Mouse (Mus musculus) brain, adult 2 months (tissue): ENCODE results near the gene Dip2c.

Experiments
- DNase-seq: peaks from one replicate; pipeline ENCODE4 v3.0.0; 2011; ENCODE audit warnings: low read depth, low spot score

Dip2c gene

GRCm38 (mm10) chr13:9276322-9276855, at the start of gene Dip2c:
TSS of gene Dip2c (plus strand) at chr13:9276528.
- DNase-seq, result peak; percentile 96

DNA sequence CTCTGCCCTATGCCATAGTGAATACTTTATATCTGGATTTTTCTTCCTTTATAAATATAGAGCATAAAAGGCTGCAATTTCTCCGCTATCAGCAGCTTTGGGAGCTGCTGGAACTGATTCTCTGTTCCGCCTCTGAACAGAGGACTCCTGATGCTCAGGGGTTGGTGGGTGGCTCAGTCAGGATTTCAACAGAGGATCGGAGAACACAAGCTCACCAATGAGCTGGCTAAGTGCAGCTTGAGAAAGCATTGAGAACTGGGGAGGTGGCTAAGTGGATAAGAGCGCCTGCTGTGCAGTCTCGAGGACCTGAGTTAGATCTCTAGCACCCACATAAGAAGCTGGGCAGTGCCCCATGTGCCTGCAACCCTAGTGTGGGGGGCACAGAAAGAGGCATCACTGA, 49.2 kb upstream of the Dip2c start:
- peak; percentile 74 for DNase-seq

DNA sequence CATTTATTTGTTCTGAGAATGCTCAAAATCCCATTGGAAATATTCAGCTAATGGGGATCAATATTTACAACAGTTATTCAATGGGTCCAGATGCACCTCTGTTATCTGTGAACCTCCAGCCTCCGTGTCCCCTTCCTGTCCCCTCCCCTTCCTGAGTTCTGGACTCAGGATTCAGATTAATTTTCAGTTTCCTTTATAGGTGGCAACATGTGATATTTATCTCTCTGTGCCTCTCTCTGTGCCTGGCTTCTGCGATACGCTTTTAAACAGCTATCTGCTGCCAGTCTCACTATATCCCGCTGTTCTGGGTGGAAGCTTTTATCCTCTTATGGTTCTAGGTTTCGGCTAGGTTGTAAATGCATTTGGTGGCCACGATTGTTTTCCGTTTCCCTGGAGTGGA, 38.8 kb upstream of the Dip2c start:
- no peak for DNase-seq

DNA sequence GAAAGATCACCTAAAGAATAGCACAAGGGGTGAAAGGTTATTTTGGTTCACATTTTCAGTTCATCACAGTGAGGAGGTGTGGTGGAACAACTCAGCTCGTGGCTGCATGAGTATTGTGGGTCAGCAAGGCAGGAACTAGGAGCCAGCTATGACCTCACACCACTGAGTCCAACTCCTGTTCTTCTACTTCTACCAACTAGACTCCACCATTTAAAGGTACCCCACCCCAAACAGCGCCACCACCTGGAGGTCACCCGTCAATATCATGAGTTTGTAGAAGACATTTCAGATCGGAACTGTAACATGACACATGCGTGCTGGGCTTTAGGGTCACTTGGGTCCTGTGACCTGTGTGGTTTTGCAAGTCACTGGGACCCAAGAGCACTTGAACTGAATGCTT, 37.2 kb upstream of the Dip2c start:
- no peak for DNase-seq

GRCm38 (mm10) chr13:9239631-9240236, 36.6 kb upstream of the Dip2c start:
- DNase-seq, result peak; percentile 93

DNA sequence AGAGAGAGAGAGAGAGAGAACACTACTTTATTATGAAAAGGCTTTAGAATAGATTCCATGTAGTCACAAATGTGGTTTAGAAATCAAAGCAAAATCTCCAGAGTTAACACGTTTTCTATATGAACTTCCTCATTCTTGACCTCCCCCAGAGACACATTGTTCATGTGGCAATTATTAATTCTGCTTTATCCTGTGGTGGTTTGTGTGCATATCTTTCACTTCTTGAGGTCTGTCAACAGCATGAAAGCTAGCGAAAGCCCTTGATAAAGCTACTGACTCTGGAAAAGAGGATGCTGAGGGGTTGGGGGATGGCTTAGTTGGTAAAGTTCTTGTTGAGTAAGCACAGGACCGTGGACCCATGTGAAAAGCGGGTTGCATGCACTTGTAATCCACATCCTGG, 14.6 kb upstream of the Dip2c start:
- no peak for DNase-seq

DNA sequence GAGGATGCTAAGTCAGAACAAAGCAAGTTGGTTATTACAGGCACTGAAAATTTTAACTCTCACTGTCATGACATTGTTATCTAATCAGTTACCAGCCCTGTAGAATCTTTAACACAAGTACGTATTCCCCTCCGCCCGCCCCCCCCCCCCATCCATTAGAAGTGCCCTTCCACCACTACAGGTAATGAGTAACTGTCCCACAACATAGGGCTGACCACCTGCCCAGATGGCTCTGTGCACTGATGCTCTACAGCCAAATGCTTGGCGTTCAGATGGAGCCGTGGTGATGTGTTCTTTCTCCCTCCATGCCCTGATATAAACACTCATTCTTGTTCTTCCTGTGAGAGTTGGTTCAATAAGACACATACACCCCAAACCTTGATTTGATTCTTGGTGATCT, 10.8 kb upstream of the Dip2c start:
- DNase-seq, result no peak

DNA sequence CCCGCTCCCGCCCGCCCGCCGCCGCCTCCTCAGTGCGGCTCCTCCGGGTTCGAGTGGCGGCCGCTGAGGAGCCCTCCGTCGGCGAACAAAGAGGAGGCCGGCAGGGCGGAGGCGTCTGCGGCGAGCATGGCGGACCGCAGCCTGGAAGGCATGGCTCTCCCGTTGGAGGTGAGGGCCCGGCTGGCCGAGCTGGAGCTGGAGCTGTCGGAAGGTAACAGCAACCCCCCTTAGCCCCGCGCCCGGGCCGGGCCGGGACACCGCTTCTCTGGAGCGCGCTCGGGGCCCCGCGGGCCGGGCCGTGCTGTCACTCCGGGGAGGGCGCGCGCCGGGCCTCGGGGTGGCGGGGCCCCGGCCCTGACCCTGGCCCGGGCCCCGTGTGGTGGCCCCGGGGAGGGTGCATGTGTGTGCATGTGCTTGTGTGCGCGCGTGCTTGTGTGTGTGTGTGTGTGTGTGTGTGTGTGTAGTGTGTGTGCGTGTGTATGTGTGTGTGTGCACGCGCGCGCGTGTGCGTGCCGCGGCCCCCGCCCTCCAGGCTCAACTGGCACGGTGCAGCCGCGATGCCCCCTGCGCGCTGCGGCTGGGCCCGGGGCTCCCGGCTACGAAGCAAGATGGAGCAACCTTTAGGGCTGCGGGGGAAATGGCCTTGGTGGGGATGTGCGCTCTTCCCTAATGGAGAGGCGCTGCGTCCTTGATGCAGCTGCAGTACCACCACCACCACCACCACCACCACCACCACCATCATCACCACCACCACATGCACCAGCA, 710 bp downstream of the Dip2c start:
- DNase-seq, result peak; percentile 69

DNA sequence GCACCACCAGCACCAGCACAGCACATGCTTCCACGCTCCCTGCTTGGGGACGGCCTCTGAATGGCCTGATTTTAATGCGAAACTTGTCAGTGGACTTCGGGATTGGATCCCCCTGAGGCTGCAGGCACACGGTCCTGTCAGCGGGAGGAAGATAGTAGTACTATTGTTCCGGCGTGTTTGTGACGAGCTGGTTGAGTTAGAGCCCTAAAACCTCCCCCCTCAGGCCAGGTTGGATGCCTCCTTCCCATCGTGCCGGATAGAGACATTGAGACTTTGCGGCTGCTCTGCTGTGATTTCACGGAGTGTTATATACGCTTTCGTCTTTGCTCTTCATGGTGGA, 1.3 kb downstream of the Dip2c start:
- DNase-seq, result peak; percentile 64

DNA sequence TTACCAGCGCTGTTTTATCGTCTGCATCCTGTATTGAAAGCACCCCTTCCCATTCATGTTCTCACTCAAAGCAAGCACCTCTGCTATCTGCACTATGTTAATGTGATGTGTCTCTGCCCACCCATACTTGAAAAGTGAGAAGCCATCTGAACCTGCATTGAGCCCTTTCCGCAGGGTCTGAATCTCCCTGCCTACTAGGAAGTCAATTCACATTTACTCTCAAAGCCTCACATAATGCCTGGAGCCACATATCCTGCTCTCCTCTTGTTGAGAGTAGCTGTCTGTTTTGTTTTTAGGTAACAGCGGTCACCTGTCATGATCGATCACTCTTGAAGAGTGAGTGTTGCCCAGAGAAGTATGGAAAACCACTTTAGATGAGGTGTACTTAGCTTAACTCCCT, 2.3 kb downstream of the Dip2c start:
- no peak for DNase-seq

GRCm38 (mm10) chr13:9283050-9283449, 6.7 kb downstream of the Dip2c start:
- peak; percentile 71 for DNase-seq

DNA sequence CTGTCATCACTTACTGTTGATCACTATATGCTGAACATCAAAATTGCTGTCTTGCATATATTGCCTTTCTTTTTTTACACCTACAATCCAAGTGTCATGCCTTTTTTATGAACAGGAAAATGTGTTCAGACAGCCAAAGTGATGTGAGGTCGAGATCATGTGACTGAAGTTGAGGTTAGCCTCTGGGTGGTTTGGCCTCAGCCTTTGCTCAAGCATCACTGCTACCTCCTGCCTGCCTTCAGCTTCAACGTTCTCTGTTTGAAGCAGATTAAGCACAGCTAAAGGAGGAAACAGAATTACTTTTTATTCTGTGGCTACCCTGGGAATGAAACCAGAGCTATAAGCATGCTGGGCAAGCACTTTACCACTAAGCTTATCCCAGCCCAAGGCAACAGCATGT, 13.6 kb downstream of the Dip2c start:
- no peak for DNase-seq

DNA sequence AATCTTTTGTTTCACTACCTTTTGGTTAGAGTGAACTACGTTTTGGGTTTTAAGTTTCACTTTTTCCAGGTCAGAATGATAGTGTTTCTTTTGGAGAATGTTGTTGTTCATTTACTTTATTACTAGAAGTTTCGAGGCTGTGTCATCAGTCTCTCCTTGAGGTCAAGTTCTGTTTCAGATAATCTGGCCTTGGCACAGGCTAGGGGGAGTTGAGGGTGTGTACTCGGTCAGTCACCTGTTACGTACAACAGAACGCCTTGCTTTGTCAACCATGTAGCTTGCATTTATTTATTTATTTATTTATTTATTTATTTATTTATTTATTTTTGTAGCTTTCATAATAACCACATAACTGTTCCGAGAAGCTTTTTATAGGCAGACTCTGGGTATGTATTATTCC, 20.0 kb downstream of the Dip2c start:
- DNase-seq, result no peak

DNA sequence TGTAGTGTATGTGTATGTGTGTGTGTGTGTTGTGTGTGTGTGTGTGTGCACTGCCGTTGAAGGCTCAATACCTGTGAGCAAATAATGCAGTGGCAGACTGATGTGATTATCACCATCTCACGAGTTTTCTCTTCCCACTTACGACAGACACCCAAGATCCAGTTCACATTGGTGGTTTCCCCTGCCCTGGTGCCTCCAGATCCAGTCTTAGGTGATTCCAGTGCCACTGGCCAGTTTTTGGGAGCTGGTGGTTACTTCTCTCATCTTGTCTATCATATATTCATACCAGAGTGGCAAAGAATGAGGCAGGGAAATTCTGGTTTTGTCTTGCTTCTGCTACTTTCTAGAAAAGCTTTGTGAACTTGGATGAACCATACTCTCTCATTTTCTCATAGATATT, 20.9 kb downstream of the Dip2c start:
- DNase-seq, result no peak

GRCm38 (mm10) chr13:9297689-9298088, 21.4 kb downstream of the Dip2c start:
- peak; percentile 33 for DNase-seq

DNA sequence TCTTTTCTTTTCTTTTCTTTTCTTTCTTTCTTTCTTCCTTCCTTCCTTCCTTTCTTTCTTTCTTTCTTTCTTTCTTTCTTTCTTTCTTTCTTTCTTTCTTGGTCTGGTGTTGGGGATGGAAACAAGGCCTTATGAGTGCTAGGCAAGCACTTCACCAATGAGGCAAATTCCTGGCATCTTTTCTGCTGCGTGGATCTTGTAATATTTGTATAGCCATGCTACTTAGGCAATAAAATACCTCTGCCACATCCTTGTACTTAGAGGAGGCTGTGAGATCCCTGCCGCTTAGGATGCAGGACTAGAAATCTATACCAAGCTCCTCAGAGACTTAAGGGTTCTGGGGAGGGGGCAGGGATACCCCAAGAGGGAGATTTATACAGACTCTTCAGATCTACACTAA, 23.3 kb downstream of the Dip2c start:
- DNase-seq, result no peak

DNA sequence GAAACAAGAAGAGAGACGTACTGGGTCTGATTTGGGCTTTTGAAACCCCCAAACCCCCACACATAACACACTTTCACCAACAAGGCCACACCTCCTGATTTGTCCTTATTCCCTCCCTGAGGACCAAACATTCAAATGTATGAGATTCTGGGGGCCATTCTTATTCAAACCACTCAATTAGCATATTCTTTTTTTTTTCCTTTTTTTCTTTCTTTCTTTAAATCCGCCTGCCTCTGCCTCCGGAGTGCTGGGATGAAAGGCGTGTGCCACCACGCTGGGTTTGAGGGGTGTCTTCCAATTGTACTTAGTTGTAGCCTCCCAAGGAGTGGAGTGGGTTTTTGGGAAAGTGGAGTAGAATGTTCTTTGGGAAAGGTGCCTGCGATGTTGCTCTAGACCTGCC, 32.5 kb downstream of the Dip2c start:
- no peak for DNase-seq

- DNase-seq, result no peak
Measured at GRCm38 (mm10) chr13:9310806-9311205, 34.5 kb downstream of the Dip2c start.

- DNase-seq, result no peak
Measured at GRCm38 (mm10) chr13:9312916-9313315, 36.6 kb downstream of the Dip2c start.

DNA sequence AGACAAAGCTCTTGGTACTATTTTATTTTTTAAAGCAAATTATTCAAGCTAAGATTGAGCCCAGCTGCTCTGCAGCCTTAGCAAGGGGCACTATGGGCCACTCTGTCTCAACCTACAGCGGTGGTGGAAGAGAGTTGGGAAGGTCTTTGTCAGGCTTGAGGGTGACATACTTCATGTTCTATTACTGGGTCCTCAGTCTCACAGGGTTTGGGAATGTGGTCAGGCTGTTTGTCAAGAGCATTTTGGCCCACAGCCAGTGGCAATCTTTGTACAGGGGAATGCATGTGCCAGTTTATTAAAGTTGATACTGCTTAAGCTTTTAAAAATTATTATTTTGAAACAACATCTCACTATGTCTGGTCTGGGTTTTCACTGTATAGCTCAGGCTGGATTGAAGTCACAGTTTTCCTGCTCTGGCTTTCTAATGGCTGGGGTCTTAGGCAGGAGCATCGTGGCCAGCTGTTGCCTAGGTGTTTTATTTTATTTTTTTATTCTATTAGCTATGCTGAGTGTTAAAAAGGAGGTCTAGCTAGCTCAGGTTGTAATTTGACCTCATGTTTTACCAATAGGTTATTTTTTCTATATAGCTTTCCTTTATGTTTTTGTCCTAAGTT, 37.9 kb downstream of the Dip2c start:
- no peak for DNase-seq

DNA sequence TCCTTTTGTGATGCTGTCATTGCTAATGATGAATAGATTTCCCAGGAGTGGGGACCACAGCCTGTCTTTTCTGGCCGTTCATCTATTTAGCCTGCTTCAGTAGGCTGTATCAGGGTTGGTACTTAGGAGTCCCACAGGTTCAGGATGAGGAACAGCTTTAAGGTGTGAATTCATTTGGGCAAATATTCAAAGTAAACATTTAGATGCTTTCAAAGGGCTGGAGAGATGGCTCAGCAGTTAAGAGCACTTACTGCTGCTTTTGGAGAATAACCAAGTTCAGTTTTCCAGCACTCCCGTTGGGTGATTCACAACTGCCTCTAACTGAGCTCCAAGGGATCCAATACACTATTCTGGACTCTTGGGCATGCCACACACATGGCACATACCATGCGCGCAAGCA, 38.4 kb downstream of the Dip2c start:
- DNase-seq, result no peak

DNA sequence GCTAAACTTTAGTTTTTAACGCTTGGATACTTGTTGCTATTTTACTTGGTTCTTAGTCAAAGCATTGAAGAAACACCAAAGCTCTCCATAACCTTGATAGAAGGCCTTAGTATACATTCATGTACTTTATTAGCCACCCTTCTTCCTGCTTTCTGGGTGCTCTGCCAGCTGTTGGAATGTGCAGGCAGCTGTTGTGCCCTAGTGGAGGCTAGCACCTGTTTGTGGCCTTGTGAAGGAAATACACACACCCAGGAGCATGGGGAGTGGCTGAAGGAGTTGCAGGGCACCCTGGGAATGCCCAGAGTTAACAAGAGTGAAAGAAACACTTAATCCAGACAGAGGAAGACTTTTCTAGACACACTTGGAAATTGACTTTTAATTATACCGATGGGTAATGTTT, 43.4 kb downstream of the Dip2c start:
- DNase-seq, result no peak

DNA sequence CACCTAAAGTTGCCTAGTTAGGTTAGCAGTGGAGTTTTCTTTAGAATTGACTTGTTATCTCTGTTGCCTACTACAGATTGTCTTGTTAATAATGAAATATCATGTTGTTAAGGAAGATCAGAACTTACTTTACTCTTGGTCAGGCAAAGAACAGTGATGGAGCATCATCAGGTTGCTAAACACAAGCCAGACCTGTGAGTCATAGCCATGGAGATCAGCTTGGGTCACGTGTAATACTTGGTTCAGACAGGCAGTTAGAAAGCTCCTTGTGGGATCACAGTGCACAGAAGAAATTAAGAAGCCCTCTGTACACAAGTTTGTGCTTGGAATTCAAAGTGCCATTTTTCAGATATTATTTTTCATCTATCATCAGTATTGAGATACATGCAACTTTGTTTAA, 48.9 kb downstream of the Dip2c start:
- peak; percentile 33 for DNase-seq
